12 mouse cellular contexts compared by ENCODE assay signal in genomic region chr4:107628921-107629411, GRCm38 (mm10). TPM values are rescaled to one million over a fixed set of nuclear protein-coding genes. Genes with fewer than 3 reads are reported as not detected.
DNase-seq lines count a peak whose midpoint lies in the region; ATAC-seq and TF ChIP-seq lines count a peak whose summit lies in the region.
"Had no signal": no experiment of that assay in that cellular context is flagged by ENCODE, and none has a peak within 500 bp of the region (broad histone marks: within the 10 kb centered on the region; RNA-seq: fewer than 3 reads in every experiment).

No protein-coding gene starts in this region.

- H3K27ac ChIP-seq in heart, embryonic 12.5 days (ENCODE audit: poor library complexity, severe bottlenecking), result no peak overlapping the region
- peak overlapping the region; percentile 22; the same call in 1 of the 2 replicates for H3K27ac ChIP-seq in embryonic fibroblast, embryonic 13.5 days (ENCODE audit: insufficient read depth, low read length)
- no peak overlapping the region for H3K27ac ChIP-seq in limb, embryonic 14.5 days (replicated peaks; ENCODE audit: low read depth, low read length)
- H3K27ac ChIP-seq in forebrain, embryonic 12.5 days, result no peak overlapping the region
- H3K27ac ChIP-seq: liver, embryonic 13.5 days; neural tube, embryonic 15.5 days had no signal

- no peaks in the 10 kb centered on the region for H3K36me3 ChIP-seq in heart, embryonic 12.5 days
- H3K36me3 ChIP-seq in limb, embryonic 14.5 days (ENCODE audit: control insufficient read depth, insufficient read depth, low read length), result no peaks in the 10 kb centered on the region
- no peaks in the 10 kb centered on the region for H3K36me3 ChIP-seq in forebrain, embryonic 12.5 days (replicated peaks)
- H3K36me3 ChIP-seq: liver, embryonic 13.5 days; neural tube, embryonic 15.5 days had no signal

- peak; percentile 68; the same call in 1 of the 2 replicates for ATAC-seq in heart, embryonic 12.5 days (ENCODE audit: insufficient number of reproducible peaks, low FRiP score)
- peak; percentile 39; the same call in 1 of the 2 replicates for ATAC-seq in limb, embryonic 14.5 days (ENCODE audit: low FRiP score, low read depth)
- no peak for ATAC-seq in forebrain, embryonic 12.5 days (ENCODE audit: low FRiP score)
- ATAC-seq: intestine, embryonic 16.5 days had no signal

- WGBS in heart, embryonic 12.5 days, result 28% methylated on average over 17 of the region's 17 CpGs
- WGBS in limb, embryonic 14.5 days, result 53% methylated on average over 17 of the region's 17 CpGs
- 78% methylated on average over 17 of the region's 17 CpGs for WGBS in forebrain, embryonic 12.5 days

- 0 out of 2 replicates have a peak overlapping the region, but pooled peaks have one; percentile 1 for H3K4me2 ChIP-seq in heart, embryonic 12.5 days
- H3K4me2 ChIP-seq in limb, embryonic 14.5 days (replicated peaks; ENCODE audit: low read depth, low read length, severe bottlenecking), result no peak overlapping the region
- H3K4me2 ChIP-seq in forebrain, embryonic 12.5 days, result no peak overlapping the region
- H3K4me2 ChIP-seq: liver, embryonic 13.5 days; neural tube, embryonic 15.5 days had no signal

- intact Hi-C loops in heart, postnatal 25 days (cut with DNase I), result no loop called here

- no peak for TF ChIP-seq CTCF in embryonic fibroblast, embryonic 13.5 days (IDR thresholded peaks at IDR 0.05; ENCODE audit: borderline replicate concordance, insufficient read depth, low read length)

- H3K27me3 ChIP-seq in heart, embryonic 12.5 days (replicated peaks), result peaks cover 31% of the 10 kb centered on the region
- H3K27me3 ChIP-seq in limb, embryonic 14.5 days (ENCODE audit: control insufficient read depth, insufficient read depth, low read length), result no peaks in the 10 kb centered on the region
- no peaks in the 10 kb centered on the region for H3K27me3 ChIP-seq in forebrain, embryonic 12.5 days
- H3K27me3 ChIP-seq: neural tube, embryonic 15.5 days had no signal

- no peak overlapping the region for H3K9ac ChIP-seq in heart, embryonic 12.5 days
- H3K9ac ChIP-seq in limb, embryonic 14.5 days (ENCODE audit: low read depth, low read length, severe bottlenecking), result no peak overlapping the region
- no peak overlapping the region for H3K9ac ChIP-seq in forebrain, embryonic 12.5 days
- H3K9ac ChIP-seq: liver, embryonic 13.5 days; neural tube, embryonic 15.5 days had no signal

- no peak overlapping the region for H3K4me3 ChIP-seq in heart, embryonic 12.5 days
- no peak overlapping the region for H3K4me3 ChIP-seq in embryonic fibroblast, embryonic 13.5 days (ENCODE audit: insufficient read depth, low read length)
- no peak overlapping the region for H3K4me3 ChIP-seq in limb, embryonic 14.5 days (replicated peaks; ENCODE audit: low read length)
- no peak overlapping the region for H3K4me3 ChIP-seq in forebrain, embryonic 12.5 days (replicated peaks)
- H3K4me3 ChIP-seq: liver, embryonic 13.5 days; neural tube, embryonic 15.5 days had no signal

- DNase-seq in heart, postnatal 25 days (ENCODE audit: low spot score), result no peak
- DNase-seq in kidney, adult 9 months, result peak; percentile 14
- peak; percentile 37 for DNase-seq in limb, embryonic 14.5 days (ENCODE audit: low spot score)
- no peak for DNase-seq in urinary bladder, adult 18-20 months (ENCODE audit: low spot score in 2 of 2)
- DNase-seq: layer of hippocampus, postnatal 36 days; liver, embryonic 13.5 days had no signal

- H3K4me1 ChIP-seq in heart, embryonic 12.5 days (replicated peaks), result peaks cover 20% of the 10 kb centered on the region
- H3K4me1 ChIP-seq in embryonic fibroblast, embryonic 13.5 days (ENCODE audit: control insufficient read depth, insufficient read depth, low read length), result peaks cover 8% of the 10 kb centered on the region
- H3K4me1 ChIP-seq in limb, embryonic 14.5 days (ENCODE audit: control insufficient read depth, insufficient read depth, low read length), result peaks cover 28% of the 10 kb centered on the region
- peaks cover 10% of the 10 kb centered on the region; the same call in 1 of the 2 replicates for H3K4me1 ChIP-seq in forebrain, embryonic 12.5 days
- H3K4me1 ChIP-seq: liver, embryonic 13.5 days had no signal

- H3K9me3 ChIP-seq in heart, embryonic 12.5 days (replicated peaks), result no peaks in the 10 kb centered on the region
- no peaks in the 10 kb centered on the region for H3K9me3 ChIP-seq in limb, embryonic 14.5 days (ENCODE audit: control insufficient read depth, low read length)
- H3K9me3 ChIP-seq in forebrain, embryonic 12.5 days, result no peaks in the 10 kb centered on the region
- H3K9me3 ChIP-seq: liver, embryonic 13.5 days; neural tube, embryonic 15.5 days had no signal

- no peak for TF ChIP-seq POLR2A in embryonic fibroblast, embryonic 13.5 days (IDR thresholded peaks at IDR 0.05; ENCODE audit: low read depth, low read length)
- TF ChIP-seq POLR2A in limb, embryonic 14.5 days (IDR thresholded peaks at IDR 0.05; ENCODE audit: borderline replicate concordance, extremely low read depth, insufficient read depth, insufficient read length), result no peak

RNA-seq across cellular contexts. Expression of gene Dmrtb1, which starts 55.1 kb away (rescaled TPM):
- 0.18 TPM in 1 of 2 replicates, not detected in the other for polyA plus RNA-seq in heart, embryonic 12.5 days (2016; fragmentation: Nextera tagmentation; extraction: Ambion mirVana)
- total RNA-seq in heart, postnatal 25 days (2021), result not detected
- not detected in 2 replicates for polyA plus RNA-seq in embryonic fibroblast, embryonic 13.5 days (2011; ENCODE audit: insufficient read length, low read depth, missing spikeins)
- 0.15 and 0.23 TPM in 2 replicates for polyA plus RNA-seq in limb, embryonic 14.5 days (2012; rRNA removed)
- polyA plus RNA-seq in limb, embryonic 14.5 days (2014; fragmentation: Nextera tagmentation; extraction: Ambion mirVana), result 0.15 and 0.18 TPM in 2 replicates
- 27.5 and 30.8 TPM in 2 replicates for polyA plus RNA-seq in forebrain, embryonic 12.5 days (2016; fragmentation: Nextera tagmentation; extraction: Ambion mirVana)
- total RNA-seq: common myeloid progenitor, adult 5-6 weeks had no signal
- polyA plus RNA-seq: intestine, embryonic 16.5 days; liver, embryonic 13.5 days had no signal

Comparison
In these comparisons a context has a peak if more than half of its experiments do, and no peak if none do; other contexts are left out.
1. DNase-seq: peak in kidney, adult 9 months (single experiment) and limb, embryonic 14.5 days (single experiment); none in heart, postnatal 25 days (single experiment) and urinary bladder, adult 18-20 months (0 of 2).
2. RNA of gene Dmrtb1, which starts 55.1 kb away (polyA plus RNA-seq): 27.5 to 30.8 TPM in forebrain, embryonic 12.5 days; 0.15 to 0.23 TPM in limb, embryonic 14.5 days, 0.18 TPM in heart, embryonic 12.5 days and not detected in embryonic fibroblast, embryonic 13.5 days; every median in the first group is over 10 times any median in the second.